Mouse (Mus musculus): Measurements from ENCODE around the gene Mast1. TPM values are rescaled to one million over a fixed set of nuclear protein-coding genes. Genes with fewer than 3 reads are reported as not detected.
A peak's percentile ranks its signal among the peaks of the same experiment; 100 is the strongest.

The Mast1 gene
- polyA plus RNA-seq, 1 experiment from 2014 or later: 0.19 TPM

- H3K4me3 ChIP-seq: no peak overlapping the region
- H3K27ac ChIP-seq (replicated peaks): no peak overlapping the region
- no peaks in the 10 kb centered on the region for H3K36me3 ChIP-seq
- H3K9ac ChIP-seq: no peak overlapping the region
- peaks cover 89% of the 10 kb centered on the region for H3K27me3 ChIP-seq (replicated peaks)
- no peaks in the 10 kb centered on the region for H3K9me3 ChIP-seq
- H3K4me1 ChIP-seq: peaks cover 21% of the 10 kb centered on the region
- ATAC-seq (ENCODE audit: extremely low read depth, insufficient number of reproducible peaks, low FRiP score, low TSS enrichment): no peak
- H3K4me2 ChIP-seq: no peak overlapping the region
- 20% methylated on average over 12 of the region's 12 CpGs for WGBS
Observed at GRCm38 (mm10) chr8:84949753-84950152, 12.6 kb upstream of the Mast1 start.

DNA sequence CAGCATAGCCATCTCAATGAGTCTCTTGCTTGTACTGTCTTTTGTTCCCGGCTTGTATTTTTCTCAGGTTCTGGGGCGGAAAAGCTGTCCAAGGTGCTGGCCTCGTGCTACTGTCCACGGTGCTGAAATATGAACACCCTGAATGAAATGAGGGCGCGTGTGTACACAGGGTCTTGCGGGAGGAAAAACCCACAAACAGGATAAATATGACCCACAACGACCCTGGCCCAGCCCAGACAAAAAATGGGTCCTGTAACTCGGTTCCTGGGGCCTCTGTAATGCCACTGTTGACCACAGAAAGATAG, 10.0 kb upstream of the Mast1 start:
- WGBS: 14% methylated on average over 9 of the region's 9 CpGs
- Histone ChIP-seq H3K4me3 (no peak overlapping the region), H3K27ac (replicated peaks) (no peak overlapping the region), H3K4me1 (peaks cover 19% of the 10 kb centered on the region), H3K9ac (no peak overlapping the region), H3K27me3 (replicated peaks) (peaks cover 94% of the 10 kb centered on the region), H3K4me2 (no peak overlapping the region), H3K9me3 (no peaks in the 10 kb centered on the region), H3K36me3 (no peaks in the 10 kb centered on the region)
- no peak for ATAC-seq (ENCODE audit: extremely low read depth, insufficient number of reproducible peaks, low FRiP score, low TSS enrichment)

- no peak for ATAC-seq (ENCODE audit: extremely low read depth, insufficient number of reproducible peaks, low FRiP score, low TSS enrichment)
- whole genome bisulfite sequencing: 12% methylated on average over 17 of the region's 17 CpGs
- Histone ChIP-seq H3K9ac (0 out of 2 replicates have a peak within 1 kb of the TSS, but pooled peaks have one; percentile 54), H3K4me1 (peaks cover 19% of the 10 kb centered on the region), H3K27me3 (replicated peaks) (peaks cover 94% of the 10 kb centered on the region), H3K36me3 (no peaks in the 10 kb centered on the region), H3K4me2 (peak within 1 kb of the TSS; percentile 76), H3K4me3 (peak within 1 kb of the TSS; percentile 51), H3K27ac (replicated peaks) (no peak within 1 kb of the TSS), H3K9me3 (no peaks in the 10 kb centered on the region)
Observed at GRCm38 (mm10) chr8:84946528-84947240, 9.5 kb upstream of the Mast1 start, which contains the start of gene Rtbdn. TSS of gene Rtbdn (plus strand) at chr8:84946991.

DNA sequence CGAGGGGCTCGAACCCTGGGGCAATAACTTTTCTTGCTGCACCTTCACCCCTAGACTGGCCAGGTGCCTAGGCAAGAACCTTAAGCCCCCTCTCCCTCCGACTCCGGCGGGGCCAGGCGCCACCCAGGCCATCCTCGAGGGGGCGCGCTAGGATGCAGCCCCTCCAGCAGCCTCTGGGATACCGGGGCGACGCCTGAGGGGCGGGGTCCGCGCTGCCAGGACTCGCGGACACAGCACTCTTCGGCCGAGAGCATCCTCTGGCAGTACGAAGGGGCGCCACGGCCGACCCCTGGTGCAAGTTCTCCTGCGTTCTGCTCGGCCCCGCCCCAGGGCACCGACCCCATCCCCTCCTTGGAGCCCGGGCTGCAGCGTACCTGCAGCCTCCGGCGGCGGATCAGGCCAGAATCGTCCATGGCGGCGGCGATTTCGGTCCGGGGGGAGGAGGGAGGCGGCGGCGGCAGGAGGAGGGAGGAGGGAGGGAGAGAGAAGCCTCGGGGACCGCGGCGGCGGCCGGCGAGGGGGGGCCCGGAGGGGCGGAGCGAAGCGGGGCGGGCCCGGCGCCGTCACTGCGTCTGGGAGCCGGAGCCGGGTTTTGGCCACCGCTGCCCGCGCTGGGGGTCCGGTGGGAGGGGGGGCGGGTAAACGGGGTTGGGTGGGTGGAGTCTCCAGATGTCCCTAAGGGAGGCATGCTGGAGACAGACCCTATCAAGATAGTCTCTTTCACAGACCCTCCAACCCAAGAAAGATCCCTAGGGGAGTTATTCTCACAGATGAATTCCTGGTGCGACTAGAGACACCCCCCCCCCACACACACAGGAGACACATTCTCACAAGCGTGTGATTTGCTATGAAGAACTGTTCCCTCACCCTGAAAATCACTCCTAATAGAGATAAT, 8.7 kb upstream of the Mast1 start:
- WGBS: 1% methylated on average over 57 of the region's 67 CpGs

DNA sequence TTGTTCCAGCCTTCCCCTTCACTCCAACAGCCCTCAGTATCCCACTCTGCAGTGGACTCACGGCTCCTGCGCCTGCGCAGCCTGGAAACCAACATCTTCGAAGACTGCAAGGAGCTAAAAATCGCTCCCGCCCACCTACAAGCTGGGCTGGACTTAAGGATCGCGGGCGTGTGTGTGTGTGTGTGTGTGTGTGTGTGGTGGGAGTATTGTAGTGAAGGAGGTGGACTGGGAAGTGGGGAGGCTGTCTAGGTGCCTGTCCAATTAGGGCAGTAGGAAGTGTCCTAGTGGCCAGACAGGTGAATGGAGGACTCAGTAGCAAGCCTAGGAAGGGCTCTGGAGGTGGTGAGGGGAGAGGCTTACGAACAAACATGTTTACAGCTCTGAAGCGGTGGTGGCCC, 8.1 kb upstream of the Mast1 start:
- Histone ChIP-seq H3K4me1 (peaks cover 19% of the 10 kb centered on the region), H3K27me3 (replicated peaks) (peaks cover 93% of the 10 kb centered on the region), H3K9me3 (no peaks in the 10 kb centered on the region), H3K4me2 (peak overlapping the region; percentile 76), H3K9ac (no peak overlapping the region), H3K27ac (replicated peaks) (no peak overlapping the region), H3K36me3 (no peaks in the 10 kb centered on the region), H3K4me3 (peak overlapping the region; percentile 51)
- 10% methylated on average over 11 of the region's 11 CpGs for WGBS
- ATAC-seq (ENCODE audit: extremely low read depth, insufficient number of reproducible peaks, low FRiP score, low TSS enrichment): no peak

More for the DNA sequence above, 8.7 kb upstream of the Mast1 start:
- Histone ChIP-seq H3K27ac (replicated peaks) (no peak overlapping the region), H3K9ac (0 out of 2 replicates have a peak overlapping the region, but pooled peaks have one; percentile 54), H3K9me3 (no peaks in the 10 kb centered on the region), H3K4me1 (peaks cover 19% of the 10 kb centered on the region), H3K36me3 (no peaks in the 10 kb centered on the region), H3K27me3 (replicated peaks) (peaks cover 93% of the 10 kb centered on the region), H3K4me2 (peak overlapping the region; percentile 76), H3K4me3 (peak overlapping the region; percentile 51)
- ATAC-seq (ENCODE audit: extremely low read depth, insufficient number of reproducible peaks, low FRiP score, low TSS enrichment): no peak

DNA sequence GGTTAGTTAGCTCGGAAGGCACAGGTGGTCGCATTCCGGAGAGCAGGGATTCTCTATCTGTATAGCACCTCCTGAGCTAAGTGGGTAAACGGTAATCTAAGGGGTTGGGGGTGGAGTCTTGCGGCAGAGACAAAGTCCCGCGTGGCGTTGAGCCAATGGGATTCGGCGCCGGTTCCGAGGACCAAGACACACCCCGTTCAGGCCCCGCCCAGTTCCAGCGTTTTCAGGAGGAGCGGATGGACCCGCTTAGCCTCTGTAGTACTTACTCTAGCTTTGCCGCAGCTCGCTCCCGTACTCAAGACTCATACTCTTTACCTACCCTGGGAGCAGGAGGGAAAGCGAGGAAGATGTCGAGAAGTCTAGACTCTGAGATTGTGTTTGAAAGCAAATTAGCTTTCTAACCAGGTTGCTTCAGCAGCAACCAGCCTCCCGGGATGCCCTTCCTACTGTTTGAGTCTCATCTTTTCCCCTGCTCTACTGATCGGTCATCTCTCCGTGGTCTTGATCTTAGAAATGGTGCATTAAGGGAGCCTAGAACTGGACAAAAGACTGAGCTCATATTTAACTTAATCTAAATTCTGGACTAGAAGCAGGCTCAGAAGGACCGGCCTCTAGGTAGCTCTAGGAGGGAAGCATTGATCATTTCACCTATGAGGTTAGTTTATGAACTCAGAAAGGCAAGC, 7.5 kb upstream of the Mast1 start:
- no peak overlapping the region for H3K9ac ChIP-seq
- H3K36me3 ChIP-seq: no peaks in the 10 kb centered on the region
- ATAC-seq (ENCODE audit: extremely low read depth, insufficient number of reproducible peaks, low FRiP score, low TSS enrichment): peak; percentile 67
- H3K4me2 ChIP-seq: peak overlapping the region; percentile 12
- WGBS: 4% methylated on average over 26 of the region's 26 CpGs
- H3K4me1 ChIP-seq: peaks cover 19% of the 10 kb centered on the region
- no peak overlapping the region for H3K27ac ChIP-seq (replicated peaks)
- H3K9me3 ChIP-seq: no peaks in the 10 kb centered on the region
- H3K27me3 ChIP-seq (replicated peaks): peaks cover 92% of the 10 kb centered on the region
- H3K4me3 ChIP-seq: peak overlapping the region; percentile 6; the same call in 1 of the 2 replicates

DNA sequence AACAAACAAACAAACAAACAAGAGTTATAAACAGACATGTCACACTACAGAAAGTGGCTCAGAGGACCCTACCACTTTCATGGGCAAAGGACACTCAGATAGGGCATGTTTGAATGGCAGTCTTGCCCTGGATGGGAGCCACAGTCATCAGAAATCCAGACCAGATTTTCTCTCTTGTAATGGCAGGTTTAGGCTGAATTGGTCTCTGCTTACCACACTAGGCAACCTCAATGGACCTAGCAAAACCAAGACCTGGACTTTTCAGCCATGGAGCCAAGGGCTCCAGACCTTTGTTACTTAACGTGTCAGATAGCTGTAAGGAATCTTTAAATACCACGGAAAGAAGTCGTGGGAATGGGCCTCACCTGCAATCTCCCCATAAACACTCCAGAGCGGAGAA, 6.5 kb upstream of the Mast1 start:
- H3K4me1 ChIP-seq: peaks cover 19% of the 10 kb centered on the region
- H3K4me3 ChIP-seq: no peak overlapping the region
- no peaks in the 10 kb centered on the region for H3K36me3 ChIP-seq
- no peak overlapping the region for H3K4me2 ChIP-seq
- ATAC-seq (ENCODE audit: extremely low read depth, insufficient number of reproducible peaks, low FRiP score, low TSS enrichment): no peak
- no peak overlapping the region for H3K9ac ChIP-seq
- no peaks in the 10 kb centered on the region for H3K9me3 ChIP-seq
- WGBS: 25% methylated on average over 4 of the region's 4 CpGs
- peaks cover 96% of the 10 kb centered on the region for H3K27me3 ChIP-seq (replicated peaks)
- H3K27ac ChIP-seq (replicated peaks): no peak overlapping the region

DNA sequence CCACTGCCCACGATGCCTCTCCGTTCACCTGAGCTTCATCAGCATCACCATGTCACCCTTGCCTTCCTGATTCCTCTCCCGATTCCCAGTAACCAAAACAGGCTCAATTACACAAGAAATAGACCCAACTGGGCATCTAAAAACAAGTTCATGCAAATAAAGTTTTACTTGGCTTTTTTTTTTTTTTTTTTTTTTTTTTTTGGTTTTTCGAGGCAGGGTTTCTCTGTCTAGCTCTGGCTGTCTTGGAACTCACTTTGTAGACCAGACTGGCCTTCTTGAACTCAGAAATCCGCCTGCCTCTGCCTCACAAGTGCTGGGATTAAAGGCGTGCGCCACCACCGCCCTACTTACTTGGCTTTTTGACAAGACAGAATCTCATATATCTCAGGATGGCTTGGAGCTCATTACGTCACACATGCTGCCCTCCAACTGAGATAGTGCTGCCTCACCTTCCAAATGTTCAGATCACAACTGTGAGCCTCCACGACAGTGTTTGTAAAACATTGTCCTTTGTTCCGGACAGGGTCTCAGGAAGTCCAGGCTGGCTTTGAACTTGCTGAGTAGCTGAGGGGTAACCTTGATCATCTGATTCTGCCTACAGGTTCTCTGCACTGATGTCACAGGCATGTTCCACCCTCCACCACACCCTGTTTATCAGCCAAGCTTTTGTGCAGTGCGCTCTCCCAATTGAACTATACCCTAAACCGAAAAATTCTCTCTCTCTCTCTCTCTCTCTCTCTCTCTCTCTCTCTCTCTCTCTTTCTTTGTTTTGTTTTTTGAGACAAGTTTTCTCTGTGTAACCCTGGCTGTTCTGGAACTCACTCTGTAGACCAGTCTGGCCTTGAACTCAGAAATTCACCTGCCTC, 694 bp upstream of the Mast1 start:
- Histone ChIP-seq H3K4me1 (peaks cover 17% of the 10 kb centered on the region), H3K9me3 (no peaks in the 10 kb centered on the region), H3K4me3 (peak overlapping the region; percentile 52), H3K4me2 (peak overlapping the region; percentile 73), H3K27ac (replicated peaks) (no peak overlapping the region), H3K36me3 (no peaks in the 10 kb centered on the region), H3K9ac (no peak overlapping the region), H3K27me3 (replicated peaks) (peaks cover 92% of the 10 kb centered on the region)
- ATAC-seq (ENCODE audit: extremely low read depth, insufficient number of reproducible peaks, low FRiP score, low TSS enrichment): no peak
- 58% methylated on average over 13 of the region's 13 CpGs for WGBS

GRCm38 (mm10) chr8:84936041-84936961, 858 bp downstream of the Mast1 start:
- no peak for ATAC-seq (ENCODE audit: extremely low read depth, insufficient number of reproducible peaks, low FRiP score, low TSS enrichment)
- Histone ChIP-seq H3K9ac (peak overlapping the region; percentile 65; the same call in 1 of the 2 replicates), H3K4me3 (peak overlapping the region; percentile 52), H3K4me1 (peaks cover 17% of the 10 kb centered on the region), H3K27me3 (replicated peaks) (peaks cover 95% of the 10 kb centered on the region), H3K4me2 (peak overlapping the region; percentile 73), H3K36me3 (no peaks in the 10 kb centered on the region), H3K9me3 (no peaks in the 10 kb centered on the region), H3K27ac (replicated peaks) (no peak overlapping the region)
- 25% methylated on average over 23 of the region's 23 CpGs for WGBS

DNA sequence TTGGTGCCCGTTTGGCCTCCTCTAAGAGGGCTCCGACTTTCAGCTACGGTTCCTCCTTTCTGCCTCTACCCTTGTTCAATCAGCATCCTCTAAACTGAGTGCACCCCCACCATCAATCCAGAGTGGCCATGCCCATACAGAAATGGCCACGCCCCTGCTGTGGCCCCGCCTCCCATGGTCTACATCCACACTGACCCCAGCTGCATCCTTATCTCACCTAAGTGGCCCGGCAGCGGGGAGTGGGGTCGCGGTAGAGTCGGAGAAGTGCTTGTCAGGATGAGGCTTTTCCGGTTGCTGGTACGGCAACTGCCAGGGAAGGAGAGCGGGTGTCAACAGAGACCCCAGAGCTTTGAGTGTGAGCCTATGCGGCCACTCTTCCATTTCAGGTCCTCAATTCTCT, 1.7 kb downstream of the Mast1 start:
- H3K4me1 ChIP-seq: peaks cover 17% of the 10 kb centered on the region
- 6% methylated on average over 14 of the region's 14 CpGs for WGBS
- no peak for ATAC-seq (ENCODE audit: extremely low read depth, insufficient number of reproducible peaks, low FRiP score, low TSS enrichment)

More for the DNA sequence above, 1.7 kb downstream of the Mast1 start:
- H3K27ac ChIP-seq (replicated peaks): no peak overlapping the region
- H3K4me2 ChIP-seq: no peak overlapping the region
- H3K4me3 ChIP-seq: no peak overlapping the region
- H3K36me3 ChIP-seq: no peaks in the 10 kb centered on the region
- no peak overlapping the region for H3K9ac ChIP-seq
- H3K9me3 ChIP-seq: no peaks in the 10 kb centered on the region
- H3K27me3 ChIP-seq (replicated peaks): peaks cover 95% of the 10 kb centered on the region
